Mouse (Mus musculus) spleen, adult 2 months (tissue): ENCODE measurements at regions not wholly inside any gene's neighbourhood (a gene's known extent, or its start where the extent isn't known, plus 50 kb on each side); places are given as distances from the start of the nearest gene placed in this dataset.

ENCODE experiments used
- CTCF ChIP-seq: fragments of 200-500 bp; IDR thresholded peaks from 2 replicates; pipeline ENCODE4 v1.5.1; 2011; ENCODE audit warnings: mild to moderate bottlenecking, inconsistent platforms; ENCODE audit not compliant: insufficient read depth, insufficient read length, insufficient replicate concordance; ENCODE audit errors: extremely low read depth
- POLR2A ChIP-seq: fragments of 200-500 bp; IDR thresholded peaks from 2 replicates; pipeline ENCODE4 v1.6.1; 2011; ENCODE audit warnings: low read depth, low read length, inconsistent platforms

GRCm38 (mm10) chr9:120869432-120870081, 59.5 kb upstream of the Ctnnb1 start:
- TF ChIP-seq POLR2A (no peak), CTCF (no peak)
